Mouse (Mus musculus): ENCODE measurements around the gene Pik3ip1.

DNA sequence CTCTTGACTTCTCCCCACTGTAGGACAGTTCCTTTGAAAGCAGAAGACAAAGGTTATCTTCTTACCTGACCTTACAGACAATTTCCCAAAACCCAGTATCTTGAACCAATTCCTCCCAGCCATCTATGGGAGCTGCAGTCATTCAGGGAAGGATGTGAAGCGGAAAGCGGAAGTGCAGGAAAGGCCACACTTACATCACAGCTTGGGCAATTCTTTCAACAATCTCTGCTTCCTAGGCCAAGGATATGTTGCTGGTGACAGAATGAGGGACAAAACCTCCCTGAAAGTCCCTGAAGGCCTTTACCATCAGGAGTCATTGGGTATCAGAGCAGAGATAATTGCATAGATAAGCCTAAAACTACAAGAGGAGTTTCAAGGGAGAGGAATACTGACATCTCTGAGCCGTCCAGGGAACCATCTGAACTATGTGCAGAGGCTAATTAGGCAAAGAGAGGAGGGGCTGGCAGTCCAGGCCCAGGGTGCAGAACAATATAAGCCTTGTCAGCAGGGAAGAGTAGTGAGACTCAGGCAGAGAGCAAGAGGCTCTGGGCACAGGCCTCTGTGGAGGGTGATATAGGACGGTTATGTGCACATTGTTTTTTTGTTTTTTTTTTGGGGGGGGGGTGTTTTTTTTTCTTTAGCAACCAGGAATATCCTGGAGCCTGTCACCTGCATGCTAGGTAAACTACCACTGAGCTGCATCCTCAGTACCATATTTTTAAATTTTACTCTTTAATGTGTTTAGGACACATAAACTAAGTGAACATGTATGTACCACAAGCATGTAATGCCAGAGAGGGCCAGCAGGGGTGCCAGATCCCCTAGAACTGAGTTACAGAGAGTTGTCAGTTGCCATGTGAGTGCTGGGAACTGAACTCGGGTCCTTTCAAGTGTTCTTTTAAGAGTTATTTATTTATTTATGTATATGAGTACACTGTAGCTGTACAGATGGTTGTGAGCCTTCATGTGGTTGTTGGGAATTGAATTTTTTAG is 52.7 kb downstream of the Pik3ip1 start:
- TF ChIP-seq POLR2A (IDR thresholded peaks at IDR 0.05; ENCODE audit: borderline replicate concordance, insufficient read depth, low read length) (no peak), CTCF (IDR thresholded peaks at IDR 0.05; ENCODE audit: borderline replicate concordance, insufficient read depth, low read depth, low read length) (no peak)
